Mouse (Mus musculus) liver, adult 2 months (tissue): ENCODE measurements at regions not wholly inside any gene's neighbourhood (a gene's known extent, or its start where the extent isn't known, plus 50 kb on each side); places are given as distances from the start of the nearest gene placed in this dataset.

Source experiments
- CTCF ChIP-seq: fragments of 200-500 bp; IDR thresholded peaks from 2 replicates; pipeline ENCODE4 v1.5.1; 2011; ENCODE audit warnings: low read depth, low read length, control low read depth
- POLR2A ChIP-seq: fragments of 200-500 bp; IDR thresholded peaks from 2 replicates; pipeline ENCODE4 v1.6.1; 2011; ENCODE audit warnings: low read length, control low read depth; ENCODE audit not compliant: insufficient read depth; ENCODE audit errors: extremely low read depth

DNA sequence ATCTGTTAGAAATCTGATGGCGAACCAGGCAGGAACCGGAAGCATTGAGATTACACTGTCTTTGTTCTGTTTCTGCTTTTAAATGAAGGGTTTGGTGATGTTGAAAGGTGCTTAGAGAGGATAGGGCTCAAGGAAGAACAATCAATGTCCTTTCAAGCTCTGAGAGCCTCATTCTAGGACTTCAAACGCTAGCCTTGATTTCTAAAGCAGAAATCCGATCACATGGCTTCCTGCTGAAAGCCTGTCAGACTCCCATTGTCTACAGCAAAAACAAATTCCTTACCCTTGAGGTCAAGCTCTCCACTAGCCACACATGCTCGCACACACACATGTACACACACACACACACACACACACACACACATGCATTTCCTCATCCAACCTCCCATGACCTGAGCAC, 215.3 kb upstream of the Zfp637 start:
- TF ChIP-seq CTCF (no peak), POLR2A (no peak)
